Mouse (Mus musculus) kidney, adult 2 months (tissue): ENCODE data around the gene Rad23a.

Experiments
- CTCF ChIP-seq: fragments of 200-500 bp; conservative IDR thresholded peaks from 2 replicates; pipeline ENCODE4 v1.5.1; 2011; ENCODE audit warnings: low read depth, mild to moderate bottlenecking, control low read depth, low read length, moderate library complexity, mixed read lengths; ENCODE audit not compliant: insufficient read depth, insufficient read length
- POLR2A ChIP-seq: fragments of 200-500 bp; IDR thresholded peaks from one replicate; pipeline ENCODE4 v1.6.1; 2011; ENCODE audit warnings: low read depth, low read length, control low read depth

DNA sequence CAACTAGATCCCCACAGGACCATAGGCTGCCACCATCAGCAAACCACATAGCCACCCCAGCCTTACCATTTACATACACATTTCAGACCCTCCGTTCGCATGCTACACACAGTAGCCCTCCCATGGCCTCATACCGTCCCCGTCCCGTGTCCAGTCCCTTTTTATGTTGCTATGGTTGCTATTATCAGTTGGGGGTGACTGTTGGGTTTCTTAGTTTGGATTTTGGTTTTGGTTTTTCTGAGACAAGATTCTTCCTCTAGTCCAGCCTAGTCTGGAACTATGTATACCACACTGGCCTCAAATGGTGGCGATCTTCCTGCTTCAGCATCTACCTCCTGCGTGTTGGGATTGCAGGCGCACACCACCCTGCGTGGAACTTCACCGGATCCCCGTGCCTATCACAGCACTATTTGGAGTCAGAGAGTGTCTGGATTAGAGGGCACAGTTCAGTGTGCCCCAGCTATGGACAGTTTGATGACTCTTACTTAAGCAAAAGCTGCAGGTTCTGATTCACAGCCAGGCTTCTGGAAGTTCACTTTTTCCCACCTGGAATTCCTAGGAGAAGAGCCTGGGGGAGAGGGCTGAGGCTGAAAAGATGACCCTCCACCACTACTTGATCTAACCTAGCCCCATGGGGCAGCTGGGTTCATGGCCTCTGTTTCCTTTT, 53.5 kb downstream of the Rad23a start:
- TF ChIP-seq CTCF: no peak
- no peak for TF ChIP-seq POLR2A
